Mouse (Mus musculus): Measurements from ENCODE around the gene Rtbdn.

DNA sequence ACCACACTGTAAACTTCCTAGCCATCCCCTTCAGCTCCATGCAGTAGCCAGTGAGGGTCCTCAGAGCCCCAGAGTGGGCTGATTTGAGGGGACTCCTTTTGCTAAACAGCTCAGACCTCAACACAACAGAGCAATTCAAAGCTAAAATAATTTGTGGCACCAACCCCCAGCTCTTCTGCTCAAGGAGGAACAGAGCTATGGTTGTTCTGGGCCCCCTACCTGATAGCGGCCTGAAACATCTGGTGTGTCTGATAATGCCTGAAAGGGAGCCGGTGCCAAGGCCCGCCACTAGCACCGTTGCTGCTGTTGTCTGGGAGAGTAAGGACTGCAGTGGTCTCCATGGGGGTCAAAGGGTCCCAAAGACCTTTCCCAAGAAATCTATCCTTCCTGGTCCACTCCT lies 45.7 kb upstream of the Rtbdn start:
- TF ChIP-seq CTCF (IDR thresholded peaks at IDR 0.05; ENCODE audit: control insufficient read depth, insufficient read depth, low read length), result no peak
- TF ChIP-seq POLR2A (IDR thresholded peaks at IDR 0.05; ENCODE audit: borderline replicate concordance, control insufficient read depth, low read depth, low read length), result no peak
